Mouse (Mus musculus): ENCODE measurements around the gene Dnah2.
"Not testable (repeated sequence)": the region's sequence is repeated elsewhere in the genome, so short reads cannot be mapped to it uniquely, and the experiment has no call there.

DNA sequence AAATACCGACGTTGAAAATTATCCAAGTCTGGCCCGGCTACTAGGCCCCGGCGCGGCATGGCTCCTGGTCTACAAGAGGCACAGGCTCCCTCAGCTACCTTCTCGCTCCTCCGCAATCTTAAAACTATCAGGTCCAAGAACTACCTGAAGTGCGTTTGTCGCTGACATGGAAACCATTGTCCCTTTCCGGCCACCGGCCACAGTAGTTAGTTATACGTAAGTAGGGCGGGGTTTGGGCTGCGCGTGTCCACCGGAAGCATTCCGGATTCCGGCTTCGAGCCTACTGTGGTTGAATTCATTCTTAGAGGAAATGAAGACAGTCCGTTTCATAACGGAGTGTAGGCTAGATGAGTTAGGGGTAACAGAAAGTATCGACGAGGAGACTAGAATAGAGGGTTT, 153.7 kb downstream of the Dnah2 start, which contains the start of the genes Naa38 and Cyb5d1:
- TF ChIP-seq POLR2AphosphoS2 (IDR thresholded peaks at IDR 0.05; ENCODE audit: low read depth, low read length) (peak; percentile 25; the same call in 1 of the 2 replicates), POLR2A (IDR thresholded peaks at IDR 0.05; ENCODE audit: low read depth, low read length) (peak; percentile 48; the same call in 1 of the 2 replicates), KAT2A (IDR thresholded peaks at IDR 0.05; ENCODE audit: insufficient replicate concordance, low read length) (0 out of 2 replicates have a peak, but pooled peaks have one; percentile 79), MXI1 (IDR thresholded peaks at IDR 0.05; ENCODE audit: low read depth, low read length) (peak; percentile 56)
- not testable (repeated sequence) for TF ChIP-seq CTCF (conservative IDR thresholded peaks at IDR 0.05 in 1 of 2, IDR thresholded peaks at IDR 0.05 in 1 of 2; ENCODE audit: low read depth in 2 of 2, low read length in 2 of 2); ZKSCAN1 (IDR thresholded peaks at IDR 0.05; ENCODE audit: borderline replicate concordance, low read depth, low read length); BHLHE40 (IDR thresholded peaks at IDR 0.05; ENCODE audit: low read depth, low read length)
